Mouse (Mus musculus): Measurements from ENCODE around the gene Diras1. TPM values are rescaled to one million over a fixed set of nuclear protein-coding genes. Genes with fewer than 3 reads are reported as not detected.

The Diras1 gene
- polyA plus RNA-seq, 1 experiment = 0.05 TPM

DNA sequence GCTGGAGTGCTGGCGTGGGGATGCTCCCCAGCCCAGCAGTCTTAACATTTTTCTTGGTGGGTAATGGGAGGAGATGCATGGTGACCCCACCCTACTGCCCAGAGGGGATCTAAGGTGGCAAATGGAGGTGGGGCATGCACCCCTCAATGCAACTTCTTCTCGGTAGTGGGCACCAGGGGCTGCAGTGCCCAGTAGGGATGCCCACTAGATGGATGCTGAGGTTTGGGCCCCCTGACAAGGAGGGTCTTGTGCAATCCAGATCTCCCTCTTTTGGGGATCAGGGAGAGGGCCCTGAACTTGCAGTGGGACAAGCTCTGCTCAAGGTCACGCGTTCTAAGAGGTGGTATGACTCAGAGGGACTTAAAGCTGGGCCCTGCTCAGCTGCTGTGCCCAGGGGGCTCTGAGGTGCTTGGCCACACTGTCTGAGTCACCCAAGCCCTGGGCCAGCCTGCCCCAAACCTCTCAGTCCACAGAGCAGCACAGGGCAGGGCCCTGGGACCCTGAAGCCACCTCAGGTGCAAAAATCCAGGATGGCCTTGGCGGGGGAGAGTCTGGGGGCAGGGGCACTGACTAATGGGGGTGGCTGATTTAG, 1.0 kb downstream of the Diras1 start:
- Histone ChIP-seq H3K4me1 (replicated peaks; ENCODE audit: control insufficient read depth, insufficient read depth, low read length) (no peaks in the 10 kb centered on the region), H3K27me3 (ENCODE audit: control insufficient read depth, insufficient read depth, low read length) (peaks cover 5% of the 10 kb centered on the region; the same call in 1 of the 2 replicates), H3K27ac (ENCODE audit: control insufficient read depth, insufficient read depth, low read length) (no peak overlapping the region), H3K36me3 (ENCODE audit: control insufficient read depth, insufficient read depth, low read length) (no peaks in the 10 kb centered on the region), H3K4me3 (ENCODE audit: control insufficient read depth, insufficient read depth, low read length) (no peak overlapping the region)
- no peak for DNase-seq
- WGBS = 83% methylated on average over 5 of the region's 5 CpGs
- TF ChIP-seq CTCF (IDR thresholded peaks at IDR 0.05; ENCODE audit: borderline replicate concordance, control insufficient read depth, extremely low read depth, insufficient read depth, low read length, poor library complexity) (no peak), POLR2A (IDR thresholded peaks at IDR 0.05; ENCODE audit: control insufficient read depth, extremely low read depth, insufficient read depth, low read length, poor library complexity) (no peak)

- DNase-seq = no peak
- H3K36me3 ChIP-seq (ENCODE audit: control insufficient read depth, insufficient read depth, low read length) = no peaks in the 10 kb centered on the region
- H3K4me1 ChIP-seq (replicated peaks; ENCODE audit: control insufficient read depth, insufficient read depth, low read length) = no peaks in the 10 kb centered on the region
- peaks cover 5% of the 10 kb centered on the region; the same call in 1 of the 2 replicates for H3K27me3 ChIP-seq (ENCODE audit: control insufficient read depth, insufficient read depth, low read length)
- TF ChIP-seq CTCF (IDR thresholded peaks at IDR 0.05; ENCODE audit: borderline replicate concordance, control insufficient read depth, extremely low read depth, insufficient read depth, low read length, poor library complexity) = no peak
- TF ChIP-seq POLR2A (IDR thresholded peaks at IDR 0.05; ENCODE audit: control insufficient read depth, extremely low read depth, insufficient read depth, low read length, poor library complexity) = no peak
- WGBS = 72% methylated on average over 8 of the region's 8 CpGs
- no peak overlapping the region for H3K27ac ChIP-seq (ENCODE audit: control insufficient read depth, insufficient read depth, low read length)
- H3K4me3 ChIP-seq (ENCODE audit: control insufficient read depth, insufficient read depth, low read length) = no peak overlapping the region
Observed at GRCm38 (mm10) chr10:81022744-81023143, 2.7 kb downstream of the Diras1 start.

DNA sequence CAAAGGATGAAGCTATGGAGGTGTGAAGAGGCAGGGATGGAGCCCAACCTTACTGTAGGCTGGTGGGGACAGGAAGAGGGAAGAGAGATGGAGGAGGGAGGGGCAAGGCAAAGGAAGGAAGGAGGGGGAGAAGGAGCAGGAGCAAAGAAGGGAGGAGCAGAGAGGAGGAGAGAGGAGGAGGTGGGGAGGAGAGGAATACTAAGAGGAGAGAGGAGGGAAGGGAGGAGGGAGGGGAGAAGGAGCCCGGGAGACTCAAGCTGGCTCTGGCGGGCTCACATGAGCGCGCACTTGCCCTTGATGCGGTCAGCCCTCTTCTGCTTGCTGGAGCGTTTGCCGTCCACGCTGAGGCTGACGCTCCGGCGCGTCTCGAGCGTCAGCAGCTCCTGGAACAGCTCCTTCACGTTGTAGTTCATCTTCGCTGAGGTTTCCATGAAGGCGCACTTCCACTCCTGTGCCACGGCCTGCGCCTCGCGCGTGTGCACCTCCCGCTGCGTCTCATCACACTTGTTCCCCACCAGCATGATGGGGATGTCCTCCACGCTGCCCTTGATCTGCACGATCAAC, 3.8 kb downstream of the Diras1 start:
- WGBS = 8% methylated on average over 26 of the region's 26 CpGs
- TF ChIP-seq CTCF (IDR thresholded peaks at IDR 0.05; ENCODE audit: borderline replicate concordance, control insufficient read depth, extremely low read depth, insufficient read depth, low read length, poor library complexity) = no peak
- no peak for TF ChIP-seq POLR2A (IDR thresholded peaks at IDR 0.05; ENCODE audit: control insufficient read depth, extremely low read depth, insufficient read depth, low read length, poor library complexity)
- H3K4me1 ChIP-seq (replicated peaks; ENCODE audit: control insufficient read depth, insufficient read depth, low read length) = no peaks in the 10 kb centered on the region
- H3K27me3 ChIP-seq (ENCODE audit: control insufficient read depth, insufficient read depth, low read length) = peaks cover 5% of the 10 kb centered on the region; the same call in 1 of the 2 replicates
- H3K36me3 ChIP-seq (ENCODE audit: control insufficient read depth, insufficient read depth, low read length) = no peaks in the 10 kb centered on the region
- DNase-seq = no peak
- no peak overlapping the region for H3K27ac ChIP-seq (ENCODE audit: control insufficient read depth, insufficient read depth, low read length)
- H3K4me3 ChIP-seq (ENCODE audit: control insufficient read depth, insufficient read depth, low read length) = no peak overlapping the region

DNA sequence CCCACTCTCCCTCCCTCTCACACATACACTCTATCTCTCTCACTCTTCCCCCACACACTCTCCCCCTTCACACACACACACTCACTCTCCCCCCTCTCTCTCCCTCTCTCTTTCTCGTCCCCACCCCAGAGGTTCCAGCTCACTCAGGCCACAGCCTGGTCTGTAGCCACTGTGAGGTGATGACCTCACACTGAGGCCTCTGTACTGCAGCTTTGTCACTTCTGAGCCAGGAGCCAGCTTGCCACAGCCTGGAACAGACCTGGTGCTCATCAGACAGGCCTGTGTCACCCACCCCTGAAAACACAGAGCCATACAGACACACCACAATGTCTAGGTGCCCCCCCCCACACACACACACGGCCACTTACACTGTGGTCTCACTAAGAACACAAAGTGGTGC, 5.3 kb downstream of the Diras1 start:
- peaks cover 5% of the 10 kb centered on the region; the same call in 1 of the 2 replicates for H3K27me3 ChIP-seq (ENCODE audit: control insufficient read depth, insufficient read depth, low read length)

GRCm38 (mm10) chr10:81019687-81020086, 5.8 kb downstream of the Diras1 start:
- Histone ChIP-seq H3K4me1 (replicated peaks; ENCODE audit: control insufficient read depth, insufficient read depth, low read length) (peaks cover 2% of the 10 kb centered on the region; the same call in 1 of the 2 replicates), H3K36me3 (ENCODE audit: control insufficient read depth, insufficient read depth, low read length) (no peaks in the 10 kb centered on the region), H3K27me3 (ENCODE audit: control insufficient read depth, insufficient read depth, low read length) (no peaks in the 10 kb centered on the region; the same call in 1 of the 2 replicates), H3K4me3 (ENCODE audit: control insufficient read depth, insufficient read depth, low read length) (no peak overlapping the region), H3K27ac (ENCODE audit: control insufficient read depth, insufficient read depth, low read length) (no peak overlapping the region)
- no peak for DNase-seq
- WGBS = 88% methylated on average over 6 of the region's 6 CpGs
- TF ChIP-seq CTCF (IDR thresholded peaks at IDR 0.05; ENCODE audit: borderline replicate concordance, control insufficient read depth, extremely low read depth, insufficient read depth, low read length, poor library complexity) (no peak), POLR2A (IDR thresholded peaks at IDR 0.05; ENCODE audit: control insufficient read depth, extremely low read depth, insufficient read depth, low read length, poor library complexity) (no peak)

More for the DNA sequence above, 5.3 kb downstream of the Diras1 start:
- no peaks in the 10 kb centered on the region for H3K4me1 ChIP-seq (replicated peaks; ENCODE audit: control insufficient read depth, insufficient read depth, low read length)
- TF ChIP-seq POLR2A (IDR thresholded peaks at IDR 0.05; ENCODE audit: control insufficient read depth, extremely low read depth, insufficient read depth, low read length, poor library complexity) (no peak), CTCF (IDR thresholded peaks at IDR 0.05; ENCODE audit: borderline replicate concordance, control insufficient read depth, extremely low read depth, insufficient read depth, low read length, poor library complexity) (no peak)
- H3K4me3 ChIP-seq (ENCODE audit: control insufficient read depth, insufficient read depth, low read length) = no peak overlapping the region
- no peak for DNase-seq
- no peak overlapping the region for H3K27ac ChIP-seq (ENCODE audit: control insufficient read depth, insufficient read depth, low read length)
- H3K36me3 ChIP-seq (ENCODE audit: control insufficient read depth, insufficient read depth, low read length) = no peaks in the 10 kb centered on the region
- 82% methylated on average over 2 of the region's 2 CpGs for WGBS

- Histone ChIP-seq H3K27me3 (ENCODE audit: control insufficient read depth, insufficient read depth, low read length) (no peaks in the 10 kb centered on the region; the same call in 1 of the 2 replicates), H3K27ac (ENCODE audit: control insufficient read depth, insufficient read depth, low read length) (no peak overlapping the region), H3K4me3 (ENCODE audit: control insufficient read depth, insufficient read depth, low read length) (no peak overlapping the region), H3K4me1 (replicated peaks; ENCODE audit: control insufficient read depth, insufficient read depth, low read length) (peaks cover 4% of the 10 kb centered on the region; the same call in 1 of the 2 replicates), H3K36me3 (ENCODE audit: control insufficient read depth, insufficient read depth, low read length) (no peaks in the 10 kb centered on the region)
- no peak for TF ChIP-seq POLR2A (IDR thresholded peaks at IDR 0.05; ENCODE audit: control insufficient read depth, extremely low read depth, insufficient read depth, low read length, poor library complexity)
- TF ChIP-seq CTCF (IDR thresholded peaks at IDR 0.05; ENCODE audit: borderline replicate concordance, control insufficient read depth, extremely low read depth, insufficient read depth, low read length, poor library complexity) = no peak
- no peak for DNase-seq
- 49% methylated on average over 10 of the region's 10 CpGs for WGBS
Observed at GRCm38 (mm10) chr10:81018326-81018725, 7.1 kb downstream of the Diras1 start.

Measured in thymus, adult 2 months (tissue).